Mouse (Mus musculus): ENCODE data around the gene Zc3hav1. TPM values are rescaled to one million over a fixed set of nuclear protein-coding genes. Genes with fewer than 3 reads are reported as not detected.
A peak's percentile ranks its signal among the peaks of the same experiment; 100 is the strongest.

Zc3hav1 gene
- polyA plus RNA-seq, 1 experiment from 2014 or later = 10.1 TPM

GRCm38 (mm10) chr6:38337166-38337705 lies 17.2 kb downstream of the Zc3hav1 start:
- WGBS = 90% methylated on average over 4 of the region's 4 CpGs
- Histone ChIP-seq H3K4me2 (no peak overlapping the region), H3K36me3 (peaks cover 25% of the 10 kb centered on the region), H3K27ac (ENCODE audit: poor library complexity, severe bottlenecking) (no peak overlapping the region), H3K4me1 (replicated peaks) (peaks cover 9% of the 10 kb centered on the region), H3K9ac (no peak overlapping the region), H3K27me3 (replicated peaks) (no peaks in the 10 kb centered on the region), H3K4me3 (no peak overlapping the region), H3K9me3 (replicated peaks) (no peaks in the 10 kb centered on the region)
- ATAC-seq (ENCODE audit: insufficient number of reproducible peaks, low FRiP score) = no peak

- Histone ChIP-seq H3K9me3 (replicated peaks) (no peaks in the 10 kb centered on the region), H3K27ac (ENCODE audit: poor library complexity, severe bottlenecking) (no peak overlapping the region), H3K4me3 (no peak overlapping the region), H3K4me2 (no peak overlapping the region), H3K4me1 (replicated peaks) (no peaks in the 10 kb centered on the region), H3K9ac (no peak overlapping the region), H3K36me3 (peaks cover 25% of the 10 kb centered on the region), H3K27me3 (replicated peaks) (no peaks in the 10 kb centered on the region)
- WGBS = 88% methylated on average over 6 of the region's 6 CpGs
- ATAC-seq (ENCODE audit: insufficient number of reproducible peaks, low FRiP score) = no peak
Measured at GRCm38 (mm10) chr6:38335264-38335663, 19.1 kb downstream of the Zc3hav1 start.

GRCm38 (mm10) chr6:38326596-38326995 lies 27.8 kb downstream of the Zc3hav1 start:
- no peak overlapping the region for H3K4me3 ChIP-seq
- ATAC-seq (ENCODE audit: insufficient number of reproducible peaks, low FRiP score) = no peak
- no peak overlapping the region for H3K9ac ChIP-seq
- H3K9me3 ChIP-seq (replicated peaks) = no peaks in the 10 kb centered on the region
- H3K36me3 ChIP-seq = peaks cover 6% of the 10 kb centered on the region
- no peak overlapping the region for H3K4me2 ChIP-seq
- H3K27me3 ChIP-seq (replicated peaks) = no peaks in the 10 kb centered on the region
- no peak overlapping the region for H3K27ac ChIP-seq (ENCODE audit: poor library complexity, severe bottlenecking)
- no peaks in the 10 kb centered on the region for H3K4me1 ChIP-seq (replicated peaks)
- 34% methylated on average over 4 of the region's 4 CpGs for WGBS

GRCm38 (mm10) chr6:38320621-38321020 lies 33.8 kb downstream of the Zc3hav1 start:
- H3K36me3 ChIP-seq = peaks cover 30% of the 10 kb centered on the region
- H3K27me3 ChIP-seq (replicated peaks) = no peaks in the 10 kb centered on the region
- H3K4me3 ChIP-seq = no peak overlapping the region
- H3K9me3 ChIP-seq (replicated peaks) = no peaks in the 10 kb centered on the region
- WGBS = 88% methylated on average over 9 of the region's 9 CpGs
- H3K4me2 ChIP-seq = no peak overlapping the region
- H3K4me1 ChIP-seq (replicated peaks) = no peaks in the 10 kb centered on the region
- H3K27ac ChIP-seq (ENCODE audit: poor library complexity, severe bottlenecking) = no peak overlapping the region
- no peak overlapping the region for H3K9ac ChIP-seq
- no peak for ATAC-seq (ENCODE audit: insufficient number of reproducible peaks, low FRiP score)

GRCm38 (mm10) chr6:38316050-38316449 lies 38.4 kb downstream of the Zc3hav1 start:
- Histone ChIP-seq H3K9me3 (replicated peaks) (no peaks in the 10 kb centered on the region), H3K36me3 (peaks cover 22% of the 10 kb centered on the region), H3K27ac (ENCODE audit: poor library complexity, severe bottlenecking) (peak overlapping the region; percentile 41; the same call in 1 of the 2 replicates), H3K4me1 (replicated peaks) (no peaks in the 10 kb centered on the region), H3K9ac (no peak overlapping the region), H3K4me3 (no peak overlapping the region), H3K27me3 (replicated peaks) (no peaks in the 10 kb centered on the region), H3K4me2 (peak overlapping the region; percentile 11; the same call in 1 of the 2 replicates)
- ATAC-seq (ENCODE audit: insufficient number of reproducible peaks, low FRiP score) = peak; percentile 87
- WGBS = 80% methylated on average over 4 of the region's 4 CpGs

GRCm38 (mm10) chr6:38309741-38310140 lies 44.7 kb downstream of the Zc3hav1 start:
- ATAC-seq (ENCODE audit: insufficient number of reproducible peaks, low FRiP score) = no peak
- Histone ChIP-seq H3K27ac (ENCODE audit: poor library complexity, severe bottlenecking) (no peak overlapping the region), H3K27me3 (replicated peaks) (no peaks in the 10 kb centered on the region), H3K4me2 (no peak overlapping the region), H3K36me3 (peaks cover 16% of the 10 kb centered on the region), H3K9ac (no peak overlapping the region), H3K4me3 (no peak overlapping the region), H3K9me3 (replicated peaks) (peaks cover 3% of the 10 kb centered on the region), H3K4me1 (replicated peaks) (no peaks in the 10 kb centered on the region)

- Histone ChIP-seq H3K9ac (no peak overlapping the region), H3K4me3 (no peak overlapping the region), H3K27ac (ENCODE audit: poor library complexity, severe bottlenecking) (no peak overlapping the region), H3K4me1 (replicated peaks) (0 out of 2 replicates have a peak, but pooled peaks cover under 1% of the 10 kb centered on the region), H3K36me3 (peaks cover 27% of the 10 kb centered on the region), H3K27me3 (replicated peaks) (no peaks in the 10 kb centered on the region), H3K9me3 (replicated peaks) (peaks cover 21% of the 10 kb centered on the region), H3K4me2 (no peak overlapping the region)
- ATAC-seq (ENCODE audit: insufficient number of reproducible peaks, low FRiP score) = no peak
- 78% methylated on average over 3 of the region's 3 CpGs for WGBS
Measured at GRCm38 (mm10) chr6:38304981-38305380, 49.4 kb downstream of the Zc3hav1 start.

GRCm38 (mm10) chr6:38298761-38299401 lies 55.5 kb downstream of the Zc3hav1 start, which contains the start of gene Zc3hav1l:
TSS of gene Zc3hav1l (minus strand) at chr6:38299259.
- ATAC-seq (ENCODE audit: insufficient number of reproducible peaks, low FRiP score) = peak; percentile 95
- H3K4me1 ChIP-seq (replicated peaks) = peaks cover 12% of the 10 kb centered on the region
- WGBS = under 1% methylated on average over 70 of the region's 70 CpGs
- H3K27ac ChIP-seq (ENCODE audit: poor library complexity, severe bottlenecking) = peak within 1 kb of the TSS; percentile 98
- peak within 1 kb of the TSS; percentile 86 for H3K4me3 ChIP-seq
- H3K9me3 ChIP-seq (replicated peaks) = peaks cover 10% of the 10 kb centered on the region
- H3K4me2 ChIP-seq = peak within 1 kb of the TSS; percentile 79
- H3K36me3 ChIP-seq = peaks cover 39% of the 10 kb centered on the region
- H3K27me3 ChIP-seq (replicated peaks) = no peaks in the 10 kb centered on the region
- peak within 1 kb of the TSS; percentile 96 for H3K9ac ChIP-seq

- Histone ChIP-seq H3K4me2 (peak overlapping the region; percentile 79), H3K9me3 (replicated peaks) (peaks cover 7% of the 10 kb centered on the region), H3K4me1 (replicated peaks) (peaks cover 12% of the 10 kb centered on the region), H3K27ac (ENCODE audit: poor library complexity, severe bottlenecking) (peak overlapping the region; percentile 98), H3K36me3 (peaks cover 42% of the 10 kb centered on the region), H3K27me3 (replicated peaks) (no peaks in the 10 kb centered on the region), H3K4me3 (peak overlapping the region; percentile 86), H3K9ac (peak overlapping the region; percentile 96)
- WGBS = 1% methylated on average over 10 of the region's 10 CpGs
- ATAC-seq (ENCODE audit: insufficient number of reproducible peaks, low FRiP score) = no peak
Measured at GRCm38 (mm10) chr6:38298246-38298635, 56.2 kb downstream of the Zc3hav1 start.

GRCm38 (mm10) chr6:38297580-38298245 lies 56.7 kb downstream of the Zc3hav1 start:
- no peaks in the 10 kb centered on the region for H3K27me3 ChIP-seq (replicated peaks)
- WGBS = 47% methylated on average over 12 of the region's 12 CpGs
- peak overlapping the region; percentile 86 for H3K4me3 ChIP-seq
- H3K4me2 ChIP-seq = peak overlapping the region; percentile 79
- peaks cover 12% of the 10 kb centered on the region for H3K4me1 ChIP-seq (replicated peaks)
- H3K9me3 ChIP-seq (replicated peaks) = peaks cover 5% of the 10 kb centered on the region; the same call in 1 of the 2 replicates
- peak overlapping the region; percentile 96 for H3K9ac ChIP-seq
- ATAC-seq (ENCODE audit: insufficient number of reproducible peaks, low FRiP score) = no peak
- peak overlapping the region; percentile 98 for H3K27ac ChIP-seq (ENCODE audit: poor library complexity, severe bottlenecking)
- H3K36me3 ChIP-seq = peaks cover 44% of the 10 kb centered on the region

GRCm38 (mm10) chr6:38293708-38294107 lies 60.7 kb downstream of the Zc3hav1 start:
- H3K4me3 ChIP-seq = no peak overlapping the region
- no peak overlapping the region for H3K27ac ChIP-seq (ENCODE audit: poor library complexity, severe bottlenecking)
- no peak overlapping the region for H3K4me2 ChIP-seq
- H3K4me1 ChIP-seq (replicated peaks) = peaks cover 11% of the 10 kb centered on the region
- 68% methylated on average over 3 of the region's 3 CpGs for WGBS
- peaks cover 82% of the 10 kb centered on the region for H3K36me3 ChIP-seq
- no peak overlapping the region for H3K9ac ChIP-seq
- ATAC-seq (ENCODE audit: insufficient number of reproducible peaks, low FRiP score) = no peak
- no peaks in the 10 kb centered on the region for H3K27me3 ChIP-seq (replicated peaks)
- no peaks in the 10 kb centered on the region for H3K9me3 ChIP-seq (replicated peaks)

All from heart, embryonic 12.5 days (tissue).